Mouse (Mus musculus): ENCODE data around the gene Rprd1b.

GRCm38 (mm10) chr2:158166628-158167027 is 138.3 kb downstream of the Rprd1b start:
- TF ChIP-seq POLR2A (IDR thresholded peaks at IDR 0.05; ENCODE audit: insufficient read length, low read depth) = no peak
- TF ChIP-seq MAX (IDR thresholded peaks at IDR 0.05; ENCODE audit: low read depth) = no peak
- TF ChIP-seq CEBPB (IDR thresholded peaks at IDR 0.05; ENCODE audit: insufficient read depth, poor library complexity, severe bottlenecking) = no peak
- TF ChIP-seq MYOG (IDR thresholded peaks at IDR 0.05; ENCODE audit: control insufficient read depth in 1 of 3, insufficient read depth in 1 of 3, insufficient read length in 2 of 3, low read depth in 2 of 3) = no peak
- TF ChIP-seq TCF12 (IDR thresholded peaks at IDR 0.05; ENCODE audit: insufficient read depth, poor library complexity, severe bottlenecking) = no peak
- no peak for TF ChIP-seq SRF (IDR thresholded peaks at IDR 0.05; ENCODE audit: control insufficient read depth, insufficient read length, low read depth)
- no peak for TF ChIP-seq TCF3 (IDR thresholded peaks at IDR 0.05; ENCODE audit: insufficient read length, low read depth)
